Mouse (Mus musculus) heart, postnatal 0 days (tissue): ENCODE measurements at regions not wholly inside any gene's neighbourhood (a gene's known extent, or its start where the extent isn't known, plus 50 kb on each side); places are given as distances from the start of the nearest gene placed in this dataset.

Experiments
- CTCF ChIP-seq: IDR thresholded peaks from 2 replicates; pipeline ENCODE4 v1.5.1; 2016; ENCODE audit warnings: antibody characterized with exemption, control low read depth, low read depth
- EP300 ChIP-seq: IDR thresholded peaks from 2 replicates; pipeline ENCODE4 v1.6.1; 2016; ENCODE audit warnings: antibody characterized with exemption, low read depth

- TF ChIP-seq CTCF (peak; percentile 62), EP300 (no peak)
Measured at GRCm38 (mm10) chr1:13050140-13050775, 1636.4 kb downstream of the A830018L16Rik start.
